Mouse (Mus musculus) spleen, adult 18-20 months (tissue): ENCODE data around the gene Cox5a.

ENCODE experiments used
- DNase-seq, 2 experiments: peaks; one replicate each; pipeline ENCODE4 v3.0.0; 2022; ENCODE audit warnings: mixed read lengths in 2 of 2

The Cox5a gene

DNA sequence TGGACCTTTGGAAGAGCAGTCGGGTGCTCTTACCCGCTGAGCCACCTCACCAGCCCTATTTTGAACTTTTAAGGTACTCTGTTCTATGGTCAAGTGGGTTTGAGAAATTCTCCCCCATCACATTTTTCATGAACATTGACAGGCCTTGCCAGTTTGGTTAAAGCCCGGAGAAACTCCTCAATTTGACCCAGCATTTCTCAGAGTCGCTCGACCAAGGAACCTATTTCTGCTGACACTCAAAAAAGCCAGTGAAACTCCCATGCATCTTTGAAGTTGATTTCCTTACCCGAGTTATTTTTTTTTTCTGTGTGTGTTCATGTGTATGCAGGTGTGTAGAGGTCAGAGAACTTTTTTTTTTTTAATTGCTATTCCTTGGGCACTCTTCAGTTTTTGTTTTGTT, 43.5 kb downstream of the Cox5a start:
- DNase-seq: no peak

DNA sequence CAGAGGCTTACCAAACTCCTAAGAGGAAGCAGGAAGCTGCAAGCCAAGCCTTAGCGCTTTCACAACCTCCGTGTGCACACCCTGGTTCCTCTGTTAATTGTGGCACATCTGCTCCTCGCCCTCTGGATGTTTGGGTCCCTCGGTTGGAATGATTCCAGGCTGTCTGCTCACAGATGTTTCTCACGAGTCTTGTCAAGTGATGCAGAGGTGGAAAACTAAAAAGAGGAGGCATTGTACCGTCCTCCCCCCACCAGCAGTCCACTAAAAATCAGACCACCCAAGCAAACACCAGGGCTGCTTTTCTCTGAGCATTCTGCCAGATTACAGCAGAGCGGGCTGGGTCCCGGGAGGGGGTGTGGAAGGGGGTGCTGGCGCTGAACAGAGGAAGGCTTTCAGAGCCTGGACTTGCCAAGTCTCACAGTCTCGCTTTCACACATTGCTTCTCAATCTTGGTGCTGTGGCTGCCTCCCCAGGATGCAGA, 44.7 kb downstream of the Cox5a start:
- DNase-seq: no peak

DNA sequence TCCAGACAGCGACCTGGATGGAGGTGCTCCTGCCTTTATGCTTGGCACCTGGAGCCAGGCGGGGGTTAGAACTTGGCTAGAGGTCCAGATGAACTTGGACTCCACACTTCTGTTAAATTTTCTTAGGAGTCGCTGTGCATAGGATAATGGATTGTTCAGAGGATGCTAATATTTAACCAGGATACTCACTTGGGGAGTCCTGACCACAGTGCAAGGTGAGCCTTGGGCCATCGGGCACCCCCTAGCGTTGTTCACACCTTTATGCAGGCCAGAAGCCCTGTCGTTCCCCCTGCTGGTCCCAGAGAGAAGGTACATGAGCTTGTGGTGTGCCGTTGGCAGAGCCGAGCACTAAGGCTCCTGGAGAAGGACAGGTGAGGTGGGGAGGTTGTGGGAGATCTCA, 45.8 kb downstream of the Cox5a start:
- no peak for DNase-seq

DNA sequence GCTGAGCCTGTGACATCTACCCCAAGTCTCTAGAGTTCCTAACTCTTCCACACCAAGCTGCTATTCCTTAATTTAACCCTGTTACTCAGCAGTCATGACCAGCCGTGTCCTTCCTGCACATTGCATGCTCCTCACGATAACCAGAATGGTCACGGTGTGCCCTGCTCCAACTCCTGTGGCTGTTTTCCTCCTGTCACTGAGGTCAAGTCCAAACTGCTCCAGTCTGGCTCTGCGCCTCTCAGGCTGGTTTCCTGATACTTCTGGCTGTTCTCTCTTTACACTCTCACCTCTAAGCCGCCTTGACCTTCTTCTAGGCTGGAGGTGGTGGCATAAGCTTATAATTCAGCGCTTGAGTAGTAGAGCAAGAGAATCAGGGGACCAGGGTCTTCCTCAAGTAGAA, 47.4 kb downstream of the Cox5a start:
- no peak for DNase-seq

DNA sequence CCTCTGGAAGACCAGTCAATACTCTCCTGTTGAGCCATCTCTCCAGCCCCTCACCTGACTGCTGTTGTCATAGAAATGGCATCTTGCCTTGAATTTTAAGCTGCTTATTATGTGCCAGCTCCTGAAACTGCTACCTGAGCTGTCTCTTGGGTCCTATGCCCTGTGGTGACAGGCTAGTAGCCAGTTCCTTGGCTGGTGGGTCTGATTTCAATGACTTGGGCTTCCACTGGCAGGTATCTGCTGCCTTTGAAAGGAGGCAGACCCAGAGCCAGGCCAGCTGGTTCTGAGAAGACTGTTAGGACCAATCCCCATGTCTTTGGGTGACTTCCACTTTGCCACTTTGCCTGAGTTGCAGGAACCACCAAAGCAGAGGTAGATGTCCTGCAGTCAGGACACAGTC, 53.3 kb downstream of the Cox5a start:
- DNase-seq: no peak

DNA sequence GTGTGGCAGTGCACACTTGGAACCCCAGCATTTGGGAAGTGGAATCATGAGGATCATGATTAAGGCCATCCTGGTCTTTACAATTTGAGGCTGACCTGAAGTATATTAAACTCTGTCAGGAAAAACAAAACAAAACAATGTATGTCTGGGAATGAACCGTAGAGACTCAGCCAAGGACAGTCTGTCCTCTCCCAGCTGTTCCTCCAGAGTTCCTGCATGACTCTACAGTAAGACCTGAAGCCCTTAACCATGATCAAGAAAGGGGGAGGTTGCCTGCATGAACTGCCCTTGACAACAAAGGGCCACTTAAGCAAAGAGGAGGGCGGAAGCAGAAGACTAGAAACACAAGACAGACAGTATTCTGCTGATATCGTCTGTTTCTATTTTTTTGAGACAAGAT, 54.5 kb downstream of the Cox5a start:
- no peak for DNase-seq

DNA sequence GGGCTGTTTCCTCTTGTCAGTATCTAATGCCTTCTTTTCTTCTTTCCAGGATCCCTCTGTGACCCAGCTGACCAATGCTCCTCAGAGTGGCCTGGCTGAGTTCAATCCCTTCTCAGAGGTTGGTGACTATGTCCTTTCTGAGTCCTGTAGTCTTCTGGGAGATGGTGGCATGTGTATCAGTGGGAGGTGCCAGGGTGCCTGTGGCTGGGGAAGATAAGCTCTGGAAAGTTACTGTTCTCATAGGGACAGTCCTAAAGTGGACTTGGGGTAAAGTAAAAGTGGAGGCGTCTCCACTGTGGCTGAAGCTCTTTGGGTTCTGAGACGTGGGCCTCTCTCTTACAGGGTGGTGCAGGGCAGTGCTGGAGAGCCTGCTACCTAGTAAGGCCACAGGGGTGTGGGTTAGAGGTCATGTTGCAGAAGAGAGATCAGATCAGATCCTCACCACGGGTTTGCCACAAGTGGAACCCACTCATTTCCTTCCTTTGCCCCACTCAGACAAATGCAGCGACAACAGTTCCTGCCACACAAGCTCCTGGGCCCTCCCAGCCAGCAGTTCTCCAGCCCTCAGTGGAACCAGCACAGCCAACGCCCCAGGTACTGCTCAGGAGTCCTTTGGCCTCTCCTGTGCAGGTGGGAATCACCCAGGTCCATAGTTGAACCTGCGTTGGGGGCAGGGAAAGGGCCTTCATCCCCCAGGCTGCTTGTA, 56.2 kb downstream of the Cox5a start:
- DNase-seq: no peak
